8 mouse cellular contexts compared by ENCODE assay signal in genomic region chr17:83214674-83215528, GRCm38 (mm10). TPM values are rescaled to one million over a fixed set of nuclear protein-coding genes. Genes with fewer than 3 reads are reported as not detected.
DNase-seq lines count a peak whose midpoint lies in the region; ATAC-seq lines count a peak whose summit lies in the region.

Gene Pkdcc, plus strand, starts transcription at chr17:83215292.

- peak within 1 kb of the TSS; percentile 100 for H3K9ac ChIP-seq in intestine, embryonic 16.5 days (ENCODE audit: low read depth, low read length)

- intact Hi-C loops in left cerebral cortex, postnatal 4 days (cut with DNase I), result no loop called here

- peak; percentile 83 for DNase-seq in adrenal gland, adult 8-10 months
- DNase-seq in embryo, embryonic 10.5 days (ENCODE audit: low spot score), result peak; percentile 91
- DNase-seq in gastrocnemius, postnatal 4 days (ENCODE audit: low spot score in 2 of 2), result peak; percentile 92
- peak; percentile 87 for DNase-seq in left cerebral cortex, postnatal 4 days
- DNase-seq in midbrain, embryonic 10.5 days (ENCODE audit: low spot score), result peak; percentile 83
- DNase-seq in skeletal muscle tissue, adult 2 months (ENCODE audit: low read depth, low spot score), result peak; percentile 87
- no peak for DNase-seq in T-cell, adult 2 months (ENCODE audit: low spot score)

- no peaks in the 10 kb centered on the region; the same call in 1 of the 2 replicates for H3K27me3 ChIP-seq in intestine, embryonic 16.5 days (replicated peaks; ENCODE audit: control insufficient read depth, insufficient read depth, low read length)
- H3K27me3 ChIP-seq in midbrain, embryonic 10.5 days (ENCODE audit: low read depth, poor library complexity, severe bottlenecking), result peaks cover 95% of the 10 kb centered on the region

- no peaks in the 10 kb centered on the region for H3K9me3 ChIP-seq in intestine, embryonic 16.5 days (ENCODE audit: control insufficient read depth, low read length)
- no peaks in the 10 kb centered on the region for H3K9me3 ChIP-seq in midbrain, embryonic 10.5 days (replicated peaks)

- H3K4me1 ChIP-seq in intestine, embryonic 16.5 days (ENCODE audit: control insufficient read depth, insufficient read depth, low read length), result peaks cover 42% of the 10 kb centered on the region
- H3K4me1 ChIP-seq in midbrain, embryonic 10.5 days, result peaks cover 78% of the 10 kb centered on the region

- peak within 1 kb of the TSS; percentile 94 for H3K27ac ChIP-seq in intestine, embryonic 16.5 days (ENCODE audit: low read length)
- H3K27ac ChIP-seq in midbrain, embryonic 10.5 days (replicated peaks), result peak within 1 kb of the TSS; percentile 89

- H3K4me3 ChIP-seq in intestine, embryonic 16.5 days (ENCODE audit: low read length), result peak within 1 kb of the TSS; percentile 94
- H3K4me3 ChIP-seq in midbrain, embryonic 10.5 days, result peak within 1 kb of the TSS; percentile 72

- H3K4me2 ChIP-seq in intestine, embryonic 16.5 days (ENCODE audit: low read depth, low read length), result peak within 1 kb of the TSS; percentile 92

- H3K36me3 ChIP-seq in intestine, embryonic 16.5 days (ENCODE audit: control insufficient read depth, insufficient read depth, low read length), result no peaks in the 10 kb centered on the region
- H3K36me3 ChIP-seq in midbrain, embryonic 10.5 days, result no peaks in the 10 kb centered on the region

- ATAC-seq in intestine, embryonic 16.5 days, result peak; percentile 87

- under 1% methylated on average over 78 of the region's 105 CpGs for WGBS in intestine, embryonic 16.5 days
- WGBS in midbrain, embryonic 10.5 days, result 3% methylated on average over 74 of the region's 105 CpGs

RNA-seq across cellular contexts. Expression of gene Pkdcc, which starts in this region (rescaled TPM):
- total RNA-seq in adrenal gland, adult 8-10 months (2022), result 100 to 1,000 TPM in 2 of 4 experiments, 10 to 100 TPM in 2; 43.0 to 255 (median 85.3) TPM
- total RNA-seq in gastrocnemius, postnatal 4 days (2021), result 10 to 100 TPM; 42.7 to 46.8 TPM
- 18.3 and 18.7 TPM in 2 replicates for polyA plus RNA-seq in intestine, embryonic 16.5 days (2015; fragmentation: Nextera tagmentation; extraction: Ambion mirVana)
- 10 to 100 TPM; 22.1 to 25.2 TPM for total RNA-seq in left cerebral cortex, postnatal 4 days (2021)
- 4.9 and 6.0 TPM in 2 replicates for polyA plus RNA-seq in midbrain, embryonic 10.5 days (2016; fragmentation: Nextera tagmentation; extraction: Ambion mirVana)
